Mouse (Mus musculus) kidney, adult 2 months (tissue): ENCODE measurements around the gene Tdrd6.

Experiments
- CTCF ChIP-seq: fragments of 200-500 bp; conservative IDR thresholded peaks from 2 replicates; pipeline ENCODE4 v1.5.1; 2011; ENCODE audit warnings: low read depth, mild to moderate bottlenecking, control low read depth, low read length, moderate library complexity, mixed read lengths; ENCODE audit not compliant: insufficient read depth, insufficient read length
- POLR2A ChIP-seq: fragments of 200-500 bp; IDR thresholded peaks from one replicate; pipeline ENCODE4 v1.6.1; 2011; ENCODE audit warnings: low read depth, low read length, control low read depth

- TF ChIP-seq POLR2A (no peak), CTCF (peak; percentile 96)
Measured at GRCm38 (mm10) chr17:43606704-43607103, 23.4 kb downstream of the Tdrd6 start.
